Mouse (Mus musculus) liver, postnatal 0 days (tissue): ENCODE results near the gene Slc35c2.
A peak's percentile ranks its signal among the peaks of the same experiment; 100 is the strongest.

Source experiments
- CTCF ChIP-seq: sonication (generic); IDR thresholded peaks from 2 replicates; pipeline ENCODE4 v1.5.1; 2016; ENCODE audit warnings: antibody characterized with exemption, low read depth
- EP300 ChIP-seq: IDR thresholded peaks from 2 replicates; pipeline ENCODE4 v1.6.1; 2016; ENCODE audit warnings: antibody characterized with exemption, low read depth, mild to moderate bottlenecking

DNA sequence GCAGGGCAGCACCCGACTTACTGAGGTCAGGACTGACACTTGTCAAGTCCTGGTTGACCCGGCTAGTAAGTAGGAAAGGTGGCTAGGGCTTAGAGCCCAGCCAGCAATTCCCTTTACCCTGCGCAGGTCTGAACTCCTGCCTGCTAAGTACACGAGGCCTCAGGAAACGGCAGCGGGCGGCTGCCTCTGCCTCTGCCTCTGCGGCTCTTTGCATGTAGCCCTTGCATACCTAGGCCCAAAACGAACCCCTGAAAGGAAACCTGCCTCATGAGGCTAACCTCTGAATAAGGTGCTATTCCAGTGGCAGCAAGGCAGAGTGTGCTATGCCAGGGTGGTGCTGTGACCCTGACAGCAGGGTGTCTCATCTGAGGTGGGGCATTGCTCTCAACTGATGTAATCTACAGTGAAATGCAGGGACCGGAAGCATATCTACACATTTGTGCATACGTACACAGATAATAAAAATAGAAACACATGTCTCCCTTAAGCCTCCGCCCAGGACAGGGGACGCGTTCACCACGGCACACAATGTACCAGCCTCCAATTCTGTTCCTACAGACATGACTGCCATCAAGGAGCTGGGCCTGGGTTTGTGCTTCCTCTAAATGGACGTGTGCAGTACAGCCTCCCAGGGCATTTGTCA, 30.1 kb upstream of the Slc35c2 start:
- TF ChIP-seq CTCF (no peak), EP300 (peak; percentile 21; the same call in 1 of the 2 replicates)
